Mouse (Mus musculus) thymus, postnatal 4 days (tissue): ENCODE measurements around the gene Tubb4b.

Experiments used
- DNase-seq: peaks from one replicate; pipeline ENCODE4 v3.0.0; 2021

Tubb4b gene

DNA sequence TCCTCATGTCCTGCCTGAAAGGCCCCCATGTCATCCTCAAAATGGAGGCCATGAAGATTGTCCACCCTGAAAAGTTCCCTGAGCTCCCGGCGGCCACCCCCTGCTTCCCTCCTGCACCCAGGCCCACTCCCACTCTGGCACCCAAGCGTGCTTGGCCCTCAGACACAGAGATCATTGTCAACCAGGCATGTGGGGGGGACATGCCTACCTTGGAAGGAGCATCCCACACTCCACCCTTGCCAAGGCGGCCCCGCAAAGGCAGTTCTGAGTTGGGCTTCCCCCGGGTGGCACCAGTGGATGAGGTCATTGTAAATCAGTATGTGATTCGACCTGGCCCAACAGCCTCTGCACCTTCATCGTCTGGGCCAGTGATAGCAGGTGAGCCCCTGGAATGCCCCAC, 18.8 kb upstream of the Tubb4b start:
- no peak for DNase-seq

- peak; percentile 71 for DNase-seq
Observed at GRCm38 (mm10) chr2:25242101-25242506, 17.6 kb upstream of the Tubb4b start, which contains the start of the genes Rnf208 and Cysrt1. Rnf208 (plus strand) TSS chr2:25242255. Cysrt1 (minus strand) TSS chr2:25242452.

- DNase-seq: no peak
Observed at GRCm38 (mm10) chr2:25241438-25241775, 16.9 kb upstream of the Tubb4b start.

DNA sequence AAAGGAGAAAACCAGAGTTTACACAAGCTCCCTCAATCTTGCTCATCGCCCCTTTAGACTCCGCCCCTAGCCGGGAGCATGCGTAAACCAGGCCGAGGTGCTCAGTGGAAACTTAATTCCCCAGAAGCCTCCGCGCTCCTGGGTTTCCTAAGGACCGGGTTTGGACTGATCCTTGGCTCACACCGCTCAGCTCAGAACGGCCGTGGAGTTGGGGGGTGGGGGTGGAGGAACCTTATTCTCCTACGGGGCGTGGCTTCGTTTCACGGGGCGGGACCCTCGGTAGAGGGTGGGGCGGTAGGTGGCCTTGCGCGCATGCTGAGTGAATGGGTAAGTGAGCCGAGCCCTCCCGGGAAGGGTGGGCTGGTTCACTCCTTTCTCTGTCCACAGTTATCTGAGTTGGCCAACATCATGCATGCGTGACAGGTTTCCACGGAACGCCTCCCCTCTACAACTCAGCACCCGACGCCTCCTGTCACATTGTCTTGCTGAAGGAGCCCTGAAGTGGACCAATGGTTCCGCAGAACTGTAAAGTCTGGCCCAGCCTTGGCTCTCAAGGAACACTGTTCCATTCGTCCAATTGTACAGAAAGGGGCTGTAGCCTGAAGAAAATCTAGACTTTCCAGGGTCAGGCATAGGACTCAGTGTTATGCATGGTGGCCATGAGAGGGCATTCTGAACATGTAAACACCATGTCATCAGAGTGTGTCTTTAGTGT, 16.4 kb upstream of the Tubb4b start:
- DNase-seq: peak; percentile 74

- no peak for DNase-seq
Observed at GRCm38 (mm10) chr2:25240310-25240709, 15.8 kb upstream of the Tubb4b start.

DNA sequence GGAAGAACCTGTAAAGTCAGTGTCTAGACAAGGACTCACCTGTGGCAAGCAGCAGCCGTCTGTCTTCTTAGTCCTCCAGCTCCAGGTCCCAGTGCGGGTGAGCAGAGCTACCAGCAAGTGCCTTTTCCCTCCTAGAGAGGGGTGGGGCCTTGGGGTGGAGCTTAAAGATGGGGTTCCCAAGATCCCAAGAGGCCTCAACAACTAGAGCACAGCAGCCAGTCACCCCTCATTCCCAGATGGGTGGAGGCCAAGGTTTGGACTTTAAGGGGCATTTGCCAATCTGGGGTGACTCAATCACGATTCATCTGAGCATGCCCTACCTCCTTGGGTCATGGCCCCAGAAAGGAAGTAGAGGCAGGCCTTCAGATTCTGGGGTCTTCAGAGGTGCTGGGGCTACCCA, 15.3 kb upstream of the Tubb4b start:
- DNase-seq: no peak

DNA sequence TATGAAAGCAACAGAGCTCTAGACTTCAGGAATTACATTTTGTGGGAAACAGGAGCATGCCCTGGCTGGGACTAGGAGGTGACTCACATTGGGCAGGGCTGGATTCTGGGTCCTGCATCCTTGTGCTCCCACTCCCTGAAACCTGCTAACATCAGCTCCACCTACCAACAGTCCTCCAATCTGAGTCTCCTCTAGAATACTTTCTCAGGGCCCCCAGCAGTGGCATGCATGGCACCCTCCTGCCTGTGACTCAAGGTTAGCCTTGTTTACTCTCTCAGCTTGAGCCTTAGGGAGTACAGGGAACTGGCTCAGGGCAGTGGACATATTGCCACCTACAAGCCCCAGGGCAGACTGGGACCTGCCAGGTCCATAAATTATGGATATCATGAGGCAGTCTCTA, 13.6 kb upstream of the Tubb4b start:
- DNase-seq: no peak

DNA sequence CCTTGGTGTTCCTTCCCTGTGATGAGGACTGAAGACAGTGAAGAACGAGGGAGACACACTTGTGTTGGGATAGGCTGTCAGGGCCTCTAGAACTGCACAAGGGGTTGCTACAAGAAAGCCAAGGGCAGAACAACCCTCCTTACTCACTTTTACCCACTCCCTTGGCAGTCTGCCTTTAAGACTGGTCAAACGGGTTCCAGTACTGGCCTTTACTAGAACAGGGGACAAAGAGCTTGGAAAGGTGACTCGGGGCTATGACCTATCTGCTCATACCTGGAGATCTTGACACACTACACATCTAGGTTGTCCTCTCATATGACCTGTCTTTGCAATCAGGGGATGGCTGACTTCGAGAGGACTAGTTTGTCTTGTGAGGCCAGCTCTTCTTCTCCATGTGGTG, 13.0 kb upstream of the Tubb4b start:
- DNase-seq: no peak

GRCm38 (mm10) chr2:25236614-25237013, 12.1 kb upstream of the Tubb4b start, which contains the start of gene Rnf224:
Rnf224 (minus strand) TSS chr2:25236787.
- no peak for DNase-seq

GRCm38 (mm10) chr2:25234551-25235220, 10.2 kb upstream of the Tubb4b start:
- DNase-seq: no peak

- no peak for DNase-seq
Observed at GRCm38 (mm10) chr2:25234050-25234449, 9.5 kb upstream of the Tubb4b start, which contains the start of gene Slc34a3. Slc34a3 (minus strand) TSS chr2:25234364.

DNA sequence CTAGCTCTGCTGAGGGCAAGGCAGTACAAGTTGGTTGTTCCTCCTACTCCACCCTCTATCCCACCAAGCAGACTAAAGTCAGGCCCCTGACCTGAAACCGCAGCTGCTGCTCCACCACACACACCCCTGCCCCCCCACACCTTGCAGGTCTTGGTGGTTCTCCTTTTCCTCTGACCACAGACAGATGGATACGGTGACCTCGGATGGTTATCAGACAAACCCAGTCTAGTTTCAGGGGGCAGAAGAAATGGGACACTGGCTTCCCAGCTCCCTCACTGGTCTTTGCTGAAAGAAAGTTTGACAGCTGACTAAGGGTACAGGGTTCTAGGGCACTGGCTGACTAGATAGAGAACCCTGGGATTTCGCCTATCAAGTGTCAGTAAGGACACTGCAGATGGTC, 8.9 kb upstream of the Tubb4b start:
- no peak for DNase-seq

GRCm38 (mm10) chr2:25231038-25231437, 6.5 kb upstream of the Tubb4b start:
- DNase-seq: no peak

DNA sequence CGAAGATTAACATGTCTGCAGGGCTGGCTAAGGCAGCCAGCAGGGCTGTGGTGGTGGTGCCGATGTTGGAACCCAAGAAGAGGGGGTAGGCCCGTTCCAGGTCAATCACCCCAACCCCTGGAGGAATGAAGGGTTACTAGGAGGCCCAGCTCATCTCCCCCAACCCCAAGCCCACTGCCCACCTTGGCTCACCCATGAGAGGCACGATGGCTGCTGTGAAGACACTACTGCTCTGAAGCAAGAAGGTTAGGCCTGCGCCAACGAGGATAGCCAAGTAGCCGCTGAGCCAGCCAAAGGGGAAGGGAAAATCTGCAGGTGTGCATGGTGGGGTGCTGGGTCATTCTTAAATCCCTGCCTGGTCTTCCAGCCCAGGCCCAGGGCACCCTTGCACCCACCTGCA, 6.1 kb upstream of the Tubb4b start:
- no peak for DNase-seq

DNA sequence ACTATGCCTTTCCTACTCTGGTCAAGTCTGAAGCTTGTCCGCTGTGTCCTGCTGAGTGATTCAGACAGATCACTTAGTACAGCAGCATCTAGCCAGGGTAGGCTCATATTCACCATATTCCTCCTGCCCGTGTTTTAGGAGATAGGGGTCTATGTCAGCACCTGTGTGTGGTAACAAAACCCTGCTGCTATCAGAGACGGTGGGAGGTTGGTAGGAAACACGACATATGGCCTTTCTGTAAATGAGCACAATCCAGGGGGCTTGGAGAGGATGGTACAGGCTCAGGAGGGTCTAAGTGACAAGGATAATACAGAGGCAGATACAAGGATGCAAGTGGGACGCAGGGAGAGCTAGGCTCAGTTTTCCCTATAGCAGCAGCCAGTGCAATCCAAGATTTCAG, 5.1 kb upstream of the Tubb4b start:
- no peak for DNase-seq

- no peak for DNase-seq
Observed at GRCm38 (mm10) chr2:25228995-25229530, 4.6 kb upstream of the Tubb4b start.

DNA sequence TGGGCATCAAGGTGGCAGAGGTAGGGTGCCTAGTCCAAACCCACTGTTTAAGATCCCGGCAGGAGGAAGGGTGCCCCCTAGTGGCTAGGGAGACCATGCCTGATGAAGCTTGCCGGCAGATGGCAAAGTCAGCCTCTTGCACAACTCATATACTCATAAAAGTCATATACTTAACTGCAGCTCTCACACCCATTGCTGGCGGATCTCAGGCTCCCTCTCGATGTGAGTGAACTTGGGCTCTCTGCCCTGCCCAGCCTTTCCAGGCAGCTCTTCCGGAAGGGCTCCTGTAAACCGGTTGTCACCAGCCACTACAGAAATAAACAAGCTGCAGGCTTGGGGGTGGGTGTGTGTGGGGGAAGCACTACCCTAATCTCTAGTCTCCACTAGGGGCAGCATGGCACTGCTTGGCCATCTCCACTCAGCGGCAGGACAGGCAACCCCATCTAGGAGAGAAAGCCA, 4.0 kb upstream of the Tubb4b start:
- DNase-seq: peak; percentile 95

- DNase-seq: no peak
Observed at GRCm38 (mm10) chr2:25227406-25227805, 2.9 kb upstream of the Tubb4b start.

DNA sequence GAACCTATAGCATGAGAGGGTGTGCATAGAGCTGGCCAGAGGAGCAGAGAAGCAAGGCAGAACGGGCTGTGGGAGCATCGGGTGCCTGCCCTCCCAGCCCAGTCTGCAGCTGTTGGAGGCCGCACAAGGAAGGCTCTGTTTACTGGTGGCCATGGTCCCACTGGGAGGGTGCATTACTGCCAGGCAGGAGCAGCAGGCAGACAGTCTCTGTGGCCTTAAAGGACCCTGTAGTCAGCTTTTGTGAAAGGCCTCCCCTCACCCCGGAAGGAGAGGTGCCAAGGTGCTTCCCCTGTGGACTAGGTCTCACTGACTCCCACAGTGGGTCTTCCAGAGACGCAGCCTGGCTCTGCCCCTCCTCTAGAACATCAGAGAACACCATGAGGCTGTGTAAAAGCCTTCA, 2.4 kb upstream of the Tubb4b start:
- DNase-seq: no peak

- DNase-seq: no peak
Observed at GRCm38 (mm10) chr2:25225811-25226379, 1.4 kb upstream of the Tubb4b start.

DNA sequence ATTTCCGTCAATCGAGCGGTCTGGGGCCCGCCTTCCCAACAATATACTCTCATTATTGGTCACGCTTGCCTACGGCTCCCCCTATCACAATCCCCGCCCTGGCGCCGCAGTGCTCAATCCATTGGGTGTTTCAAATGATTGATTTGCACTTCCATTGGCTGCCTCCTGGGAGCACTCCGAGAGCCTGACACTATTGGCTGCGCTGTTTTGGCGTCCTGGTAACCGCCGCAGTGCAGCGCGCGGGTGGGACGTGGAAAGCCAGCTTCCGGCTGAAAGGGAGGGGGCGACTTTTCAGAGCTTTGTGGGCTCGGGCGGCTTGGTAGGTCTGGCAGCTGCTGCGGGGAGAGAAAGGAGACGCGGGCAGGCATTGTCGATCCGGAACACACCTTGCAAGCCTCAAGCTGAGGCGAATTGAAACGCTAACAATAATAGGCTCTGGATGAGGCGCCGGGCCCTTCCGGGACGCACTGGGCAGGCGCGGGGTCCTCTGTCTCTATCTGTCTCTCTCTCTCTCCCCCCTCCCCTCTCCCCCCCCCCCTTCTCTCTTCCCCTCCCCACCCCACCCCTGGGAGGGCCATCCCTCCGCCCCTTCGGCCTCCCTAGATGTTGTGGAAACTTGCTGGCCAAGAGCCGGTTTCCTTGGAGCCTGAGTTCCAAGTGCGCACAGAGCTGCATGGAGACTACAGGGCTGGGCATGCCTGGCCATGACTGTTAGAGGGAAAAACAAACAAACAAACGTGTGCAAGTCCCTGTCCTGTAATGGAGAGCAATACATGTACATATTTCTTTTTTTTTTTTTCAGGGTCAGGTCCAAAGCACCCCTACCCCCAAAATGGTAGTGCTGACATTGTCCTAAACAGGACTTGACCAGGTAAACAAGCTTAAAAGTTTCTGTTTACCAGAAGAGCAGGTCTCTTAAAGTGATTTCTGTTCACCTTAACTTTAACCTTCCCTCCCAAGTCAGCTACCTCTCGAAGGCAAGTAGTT, 557 bp upstream of the Tubb4b start:
- DNase-seq: peak; percentile 94

DNA sequence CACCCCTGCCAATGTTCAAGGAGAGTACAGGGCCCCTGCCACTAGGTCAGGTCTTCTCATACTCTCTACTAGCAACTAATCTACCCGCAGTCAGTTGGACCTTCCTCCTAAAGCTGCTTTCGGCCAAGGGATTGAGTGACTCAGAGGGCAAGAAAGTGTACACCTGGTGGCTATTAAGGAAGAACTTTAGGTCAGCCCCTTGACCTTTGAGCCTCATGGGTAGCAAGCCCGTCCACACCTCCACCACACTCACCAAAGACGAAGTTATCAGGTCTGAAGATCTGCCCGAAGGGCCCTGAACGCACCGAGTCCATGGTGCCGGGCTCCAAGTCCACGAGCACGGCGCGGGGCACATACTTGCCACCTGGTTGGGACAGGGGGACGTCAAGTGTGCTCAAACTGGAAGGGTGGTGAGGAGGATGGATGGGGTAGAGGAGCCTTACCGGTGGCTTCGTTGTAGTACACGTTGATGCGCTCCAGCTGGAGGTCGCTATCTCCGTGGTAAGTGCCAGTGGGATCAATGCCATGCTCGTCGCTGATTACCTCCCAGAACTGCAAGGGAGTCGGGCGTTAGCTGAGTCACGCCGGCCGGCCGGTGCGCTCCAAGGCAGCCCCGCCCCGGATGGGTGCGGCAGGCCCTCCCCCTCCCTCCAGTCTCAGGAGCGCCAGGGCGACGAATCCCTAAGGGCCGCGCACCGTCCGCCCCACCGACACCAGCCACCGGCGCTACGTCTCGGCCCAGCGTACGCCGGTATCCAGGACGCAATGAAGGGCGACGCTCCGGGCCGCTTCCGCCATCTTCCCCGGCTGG, 616 bp downstream of the Tubb4b start:
- peak; percentile 84 for DNase-seq
